Mouse (Mus musculus): ENCODE results near the gene Ppm1n.

Ppm1n gene

DNA sequence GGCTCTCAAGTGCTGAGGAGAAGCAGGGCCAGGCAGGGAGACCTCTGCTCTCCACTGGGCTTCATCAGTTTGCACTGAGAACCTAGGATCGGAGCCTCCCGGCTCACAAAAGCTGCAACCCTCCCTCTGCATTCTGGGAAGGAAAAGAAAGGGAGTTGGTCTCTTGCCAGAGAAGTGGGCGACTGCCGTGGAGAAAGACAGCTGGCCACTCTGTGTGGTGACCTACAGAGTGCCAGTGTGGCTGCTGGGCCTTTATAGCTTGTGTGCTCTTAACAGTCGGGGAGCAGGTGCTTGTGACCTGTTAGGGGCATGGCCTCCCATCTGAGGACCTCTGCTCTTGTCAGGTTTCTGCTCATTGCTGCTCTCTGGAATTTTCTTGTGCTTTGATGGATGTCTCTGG, 36.0 kb downstream of the Ppm1n start:
- DNase-seq = no peak

- no peak for DNase-seq
These were observed 37.9 kb downstream of the Ppm1n start for GRCm38 (mm10) chr7:19242005-19242404.

DNA sequence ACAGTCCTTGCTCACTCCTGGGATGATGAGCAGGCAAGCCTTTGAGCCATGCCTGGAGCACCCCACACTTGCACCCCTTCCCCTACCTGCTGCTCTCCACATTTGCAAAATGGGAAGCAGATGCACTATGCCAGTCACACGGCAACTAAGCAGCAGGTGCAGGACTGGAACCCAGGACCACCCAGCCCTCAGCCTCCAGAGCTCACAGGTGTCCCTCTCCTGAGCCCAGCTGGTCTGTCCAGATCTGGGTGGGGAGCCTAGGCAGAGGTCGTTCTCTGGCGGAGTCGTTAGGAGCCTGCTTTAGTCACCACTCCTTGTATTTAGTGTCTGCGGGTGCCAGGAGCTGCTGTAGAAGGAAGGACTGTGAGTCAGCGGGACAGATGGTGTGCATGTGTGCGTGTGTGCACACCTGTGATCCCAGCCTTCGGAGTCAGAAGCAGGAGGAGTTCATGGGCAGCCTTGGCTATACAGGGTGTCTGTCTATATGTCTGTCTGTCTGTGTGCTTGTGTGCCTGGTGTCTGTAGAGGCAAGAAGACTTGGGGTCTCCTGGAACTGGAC, 38.9 kb downstream of the Ppm1n start:
- DNase-seq = no peak

GRCm38 (mm10) chr7:19239986-19240385, 39.9 kb downstream of the Ppm1n start:
- DNase-seq = no peak

GRCm38 (mm10) chr7:19239423-19239822, 40.4 kb downstream of the Ppm1n start:
- peak; percentile 86 for DNase-seq

DNA sequence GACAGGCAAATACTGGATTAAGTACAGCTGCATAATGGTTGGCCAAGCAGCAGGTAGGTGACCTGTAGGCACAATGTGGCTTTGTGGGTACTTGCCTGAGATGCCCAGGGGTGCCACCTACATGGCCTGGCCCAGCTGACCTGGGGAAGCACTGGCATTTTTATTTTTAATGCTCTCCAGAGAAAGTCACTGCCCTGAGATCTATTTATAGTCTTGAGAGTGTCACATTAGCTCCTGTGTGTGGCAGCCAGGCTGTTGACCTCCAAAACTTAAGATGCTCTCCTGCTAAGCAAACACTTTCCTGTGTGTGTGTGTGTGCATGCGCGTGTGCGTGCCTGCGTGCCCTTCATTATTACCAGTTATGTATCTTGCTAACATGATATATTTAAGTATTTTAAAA, 41.5 kb downstream of the Ppm1n start:
- no peak for DNase-seq

GRCm38 (mm10) chr7:19236411-19236810, 43.5 kb downstream of the Ppm1n start:
- no peak for DNase-seq

DNA sequence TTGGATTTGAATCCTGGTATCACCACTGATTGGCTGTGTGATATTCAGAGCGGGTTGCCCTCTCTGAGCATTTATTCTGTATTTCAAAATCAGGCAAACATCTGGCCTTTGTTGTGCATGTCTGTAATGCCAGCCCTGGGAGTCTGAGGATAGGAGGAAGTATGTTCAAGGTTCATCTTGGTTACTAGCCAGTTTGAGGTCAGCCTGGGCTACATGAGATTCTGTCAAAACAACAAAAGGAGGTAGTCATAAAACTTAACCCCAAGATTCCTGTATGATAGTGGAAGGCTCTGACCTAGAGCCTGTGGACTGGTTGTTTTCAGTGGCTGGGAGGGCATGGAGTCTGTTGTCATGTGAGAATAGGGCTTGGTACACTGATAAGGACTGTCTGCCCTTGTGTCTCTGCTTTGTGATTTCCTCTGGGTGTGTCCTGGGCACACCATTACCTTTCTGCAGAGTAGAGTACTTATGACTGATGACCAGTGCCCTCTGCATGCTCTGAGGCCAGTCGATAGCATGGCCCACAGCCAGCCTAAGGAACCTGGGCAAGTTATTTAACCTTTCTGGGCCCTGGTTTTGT, 44.7 kb downstream of the Ppm1n start:
- no peak for DNase-seq

GRCm38 (mm10) chr7:19234652-19235051, 45.2 kb downstream of the Ppm1n start:
- DNase-seq = no peak

- no peak for DNase-seq
These were observed 48.0 kb downstream of the Ppm1n start for GRCm38 (mm10) chr7:19231849-19232248.

DNA sequence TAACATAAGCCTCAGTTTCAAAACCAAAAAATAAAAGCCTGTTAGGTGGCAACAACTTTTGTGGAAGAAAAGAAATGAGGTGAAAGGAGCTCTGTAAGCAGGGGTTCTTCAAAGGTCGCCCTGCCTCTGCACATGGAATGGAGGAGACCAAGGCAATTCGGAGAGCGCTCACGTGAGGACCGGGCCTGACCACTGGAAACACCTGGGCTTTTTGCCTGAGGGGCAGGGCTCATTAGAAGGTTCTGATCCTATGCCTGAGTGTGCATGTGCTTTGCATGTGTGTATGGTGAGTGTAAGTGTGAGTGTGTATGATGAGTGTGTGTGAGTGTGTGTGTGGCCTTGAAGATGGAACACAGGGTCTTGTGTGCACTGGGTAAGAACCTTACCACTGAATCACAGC, 49.0 kb downstream of the Ppm1n start:
- no peak for DNase-seq

DNA sequence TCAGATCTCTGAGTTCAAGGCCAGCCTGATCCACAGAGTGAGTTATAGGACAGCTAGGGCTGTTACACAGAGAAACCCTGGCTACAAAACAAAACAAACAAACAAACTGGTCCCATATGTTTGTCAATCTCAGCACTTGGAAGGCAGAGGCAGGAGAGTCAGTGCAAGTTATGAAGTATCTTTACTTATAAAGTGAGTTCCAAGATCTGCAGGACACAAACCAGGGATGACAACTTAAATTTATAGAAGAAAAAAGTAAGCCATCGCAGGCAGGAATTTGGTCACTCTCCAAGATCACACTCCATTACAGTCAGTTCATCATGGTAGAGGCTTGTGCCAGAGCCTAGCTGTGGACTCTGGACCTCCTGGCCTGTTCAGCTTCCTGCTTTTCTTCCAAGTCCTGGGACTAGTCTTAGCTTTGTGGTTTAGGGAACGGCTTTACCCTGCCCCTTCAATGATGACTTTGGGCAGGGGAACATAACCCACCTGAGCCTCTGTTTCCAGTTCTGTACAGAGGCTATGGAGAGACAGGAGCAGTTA, 49.8 kb downstream of the Ppm1n start:
- no peak for DNase-seq

GRCm38 (mm10) chr7:19229404-19229803, 50.5 kb downstream of the Ppm1n start:
- no peak for DNase-seq

DNA sequence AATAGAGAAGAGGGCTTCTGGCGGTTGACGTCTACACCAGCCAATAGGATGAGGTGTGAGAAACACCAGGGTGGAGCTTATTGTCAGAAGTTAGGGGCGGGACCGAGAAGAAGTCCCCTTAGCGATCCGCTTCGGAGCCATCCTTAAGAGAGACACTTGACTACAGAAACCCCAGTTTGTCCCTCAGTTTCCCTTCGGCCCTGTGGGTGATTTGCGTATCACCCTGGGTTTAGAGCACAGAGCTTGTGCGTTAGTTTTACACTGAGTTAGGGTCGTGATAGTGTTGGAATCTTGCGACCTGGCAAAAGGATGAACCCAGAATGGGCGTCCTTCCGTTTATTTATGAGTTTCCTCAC, 51.1 kb downstream of the Ppm1n start:
- DNase-seq = no peak

GRCm38 (mm10) chr7:19227883-19228792, 51.7 kb downstream of the Ppm1n start, which contains the start of gene Opa3:
TSS of gene Opa3 (plus strand) at chr7:19228334.
- DNase-seq = peak; percentile 100

DNA sequence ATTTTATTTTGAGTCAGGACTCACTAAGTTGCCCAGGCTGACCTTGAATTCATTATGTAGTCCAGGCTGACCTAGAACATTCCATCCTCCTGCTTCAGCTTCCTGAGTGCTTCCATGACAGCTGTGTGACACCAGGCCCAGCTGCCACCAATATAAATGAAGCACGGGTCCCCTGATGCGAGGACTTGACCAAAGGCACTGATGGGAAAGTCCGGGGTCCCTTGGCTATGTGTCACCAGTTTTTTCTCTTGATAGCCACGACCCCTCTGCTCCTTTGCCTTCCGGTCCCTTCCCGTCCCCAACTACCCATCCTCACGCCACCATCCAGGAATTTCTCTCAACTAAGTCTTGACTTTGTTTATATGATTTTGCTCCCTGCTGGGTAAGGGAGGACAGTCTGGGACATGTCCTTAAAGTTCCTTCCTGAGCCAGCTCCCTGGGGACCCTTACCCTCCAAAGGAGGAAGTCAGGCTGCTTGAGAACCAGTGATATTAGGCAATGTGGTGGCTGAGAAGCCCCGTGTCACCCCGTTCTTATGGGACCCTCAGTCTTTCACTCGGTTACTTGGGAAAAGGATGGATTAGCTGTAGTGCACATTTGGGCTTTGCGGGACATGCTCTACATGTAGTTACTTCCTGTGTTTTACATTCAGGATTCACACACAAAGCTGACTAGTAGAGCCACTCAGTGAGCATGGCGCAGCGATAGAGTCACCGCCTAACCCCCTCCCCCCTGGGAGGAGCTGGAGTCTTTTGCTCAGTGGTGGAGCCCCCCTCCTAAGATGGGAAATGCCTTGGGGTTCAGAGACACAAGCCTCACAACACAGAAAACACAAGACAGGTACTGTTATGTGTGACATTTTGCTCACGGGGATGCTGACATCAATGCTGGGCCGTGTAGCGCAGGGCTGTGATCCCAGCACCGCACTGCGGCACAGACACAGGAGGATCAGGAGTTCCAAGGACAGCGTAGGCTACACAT, 52.8 kb downstream of the Ppm1n start:
- no peak for DNase-seq

Measured in layer of hippocampus, adult 9-11 months (tissue).